Mouse (Mus musculus) embryonic facial prominence, embryonic 11.5 days (tissue): ENCODE data around the gene 1700001C19Rik. TPM values are rescaled to one million over a fixed set of nuclear protein-coding genes. Genes with fewer than 3 reads are reported as not detected.

Source experiments
- ATAC-seq: fragments of 200-750 bp; cut with Nextera tagmentation; replicated peaks from 2 replicates; pipeline ENCODE4 v1.8.0; 2017; ENCODE audit warnings: low read depth; ENCODE audit not compliant: insufficient number of reproducible peaks, low FRiP score, low TSS enrichment
- DNase-seq: peaks from one replicate; pipeline ENCODE4 v3.0.0-alpha.2; 2015; ENCODE audit warnings: low spot score
- H3K27ac ChIP-seq: fragments of 300-500 bp; sonication (generic); replicated peaks from 2 replicates; pipeline ENCODE4 v1.5.1; 2014; ENCODE audit warnings: mild to moderate bottlenecking, low read depth, low read length, control low read depth
- H3K27me3 ChIP-seq: fragments of 300-500 bp; sonication (generic); 2 replicates; pipeline ENCODE4 v1.6.1; 2014; ENCODE audit warnings: mild to moderate bottlenecking, low read length, moderate library complexity, mixed read lengths; ENCODE audit not compliant: control insufficient read depth, insufficient read depth
- H3K36me3 ChIP-seq: fragments of 300-500 bp; sonication (generic); replicated peaks from 2 replicates; pipeline ENCODE4 v1.6.1; 2014; ENCODE audit warnings: low read depth, mild to moderate bottlenecking, low read length, moderate library complexity, mixed read lengths; ENCODE audit not compliant: control insufficient read depth, insufficient read depth
- H3K4me1 ChIP-seq: fragments of 300-500 bp; sonication (generic); 2 replicates; pipeline ENCODE4 v1.6.1; 2014; ENCODE audit warnings: low read length, mixed read lengths; ENCODE audit not compliant: control insufficient read depth, insufficient read depth
- H3K4me2 ChIP-seq: fragments of 300-500 bp; sonication (generic); 2 replicates; pipeline ENCODE4 v1.6.1; 2014; ENCODE audit warnings: low read depth, mild to moderate bottlenecking, control low read depth, low read length, moderate library complexity
- H3K4me3 ChIP-seq: fragments of 300-500 bp; sonication (generic); 2 replicates; pipeline ENCODE4 v1.5.1; 2014; ENCODE audit warnings: low read depth, low read length, control low read depth
- H3K9ac ChIP-seq: fragments of 300-500 bp; sonication (generic); replicated peaks from 2 replicates; pipeline ENCODE4 v1.6.1; 2014; ENCODE audit warnings: mild to moderate bottlenecking, control low read depth, low read length
- H3K9me3 ChIP-seq: fragments of 300-500 bp; sonication (generic); replicated peaks from 2 replicates; pipeline ENCODE4 v1.6.1; 2016; ENCODE audit warnings: mild to moderate bottlenecking, low read length, inconsistent platforms, mixed read lengths; ENCODE audit not compliant: control insufficient read depth
- WGBS: fragments of 180-500 bp; shearing (Covaris S2); extraction: QIAGEN DNeasy Blood & Tissue Kit; methylation state at CpG from one replicate; pipeline ENCODE4 v1.1.7; 2014; 5-methylcytosine and 5-hydroxymethylcytosine counted together
- polyA plus RNA-seq: library from polyadenylated mRNA; unstranded; fragments of >200 nt; fragmentation: Nextera tagmentation; extraction: Ambion mirVana; gene quantifications from 2 replicates; pipeline ENCODE4 v1.2.1, GENCODE M21; 2014

Gene 1700001C19Rik
- polyA plus RNA-seq, 1 experiment from 2014 or later: 0.25 TPM

GRCm38 (mm10) chr17:47394223-47394869 is 42.8 kb downstream of the 1700001C19Rik start:
- Histone ChIP-seq H3K9ac (no peak overlapping the region), H3K36me3 (no peaks in the 10 kb centered on the region), H3K27me3 (peaks cover 13% of the 10 kb centered on the region), H3K9me3 (no peaks in the 10 kb centered on the region), H3K4me2 (peak overlapping the region; percentile 25), H3K4me3 (peak overlapping the region; percentile 8; the same call in 1 of the 2 replicates), H3K4me1 (no peaks in the 10 kb centered on the region), H3K27ac (no peak overlapping the region)
- WGBS: 18% methylated on average over 24 of the region's 24 CpGs
- DNase-seq: no peak
- ATAC-seq: no peak

GRCm38 (mm10) chr17:47386649-47387048 is 50.5 kb downstream of the 1700001C19Rik start:
- Histone ChIP-seq H3K9me3 (no peaks in the 10 kb centered on the region; the same call in 1 of the 2 replicates), H3K4me3 (no peak overlapping the region), H3K4me2 (no peak overlapping the region), H3K36me3 (no peaks in the 10 kb centered on the region), H3K9ac (no peak overlapping the region), H3K27me3 (no peaks in the 10 kb centered on the region), H3K4me1 (no peaks in the 10 kb centered on the region), H3K27ac (no peak overlapping the region)
- DNase-seq (peak; percentile 53), ATAC-seq (no peak)
- WGBS: 58% methylated on average over 4 of the region's 4 CpGs

GRCm38 (mm10) chr17:47385145-47385544 is 52.0 kb downstream of the 1700001C19Rik start, which contains the start of gene Guca1b:
Gene Guca1b (plus strand): TSS chr17:47385393.
- Histone ChIP-seq H3K4me3 (no peak within 1 kb of the TSS), H3K4me2 (no peak within 1 kb of the TSS), H3K36me3 (no peaks in the 10 kb centered on the region), H3K9me3 (no peaks in the 10 kb centered on the region; the same call in 1 of the 2 replicates), H3K27me3 (no peaks in the 10 kb centered on the region), H3K9ac (no peak within 1 kb of the TSS), H3K4me1 (no peaks in the 10 kb centered on the region), H3K27ac (no peak within 1 kb of the TSS)
- 39% methylated on average over 10 of the region's 10 CpGs for WGBS
- DNase-seq: no peak
- ATAC-seq: no peak; the same call in 1 of the 2 replicates

- DNase-seq (no peak), ATAC-seq (no peak)
- H3K9ac ChIP-seq: no peak overlapping the region
- H3K27ac ChIP-seq: no peak overlapping the region
- 93% methylated on average over 3 of the region's 3 CpGs for WGBS
- no peaks in the 10 kb centered on the region; the same call in 1 of the 2 replicates for H3K36me3 ChIP-seq
- H3K4me2 ChIP-seq: no peak overlapping the region
- H3K4me3 ChIP-seq: no peak overlapping the region
- H3K9me3 ChIP-seq: no peaks in the 10 kb centered on the region; the same call in 1 of the 2 replicates
- H3K27me3 ChIP-seq: no peaks in the 10 kb centered on the region
- H3K4me1 ChIP-seq: no peaks in the 10 kb centered on the region
These were observed 53.1 kb downstream of the 1700001C19Rik start for GRCm38 (mm10) chr17:47384064-47384463.

GRCm38 (mm10) chr17:47383266-47383665 is 53.9 kb downstream of the 1700001C19Rik start:
- no peaks in the 10 kb centered on the region; the same call in 1 of the 2 replicates for H3K36me3 ChIP-seq

GRCm38 (mm10) chr17:47381917-47382316 is 55.3 kb downstream of the 1700001C19Rik start:
- DNase-seq: no peak
- Histone ChIP-seq H3K4me2 (no peak overlapping the region), H3K36me3 (no peaks in the 10 kb centered on the region; the same call in 1 of the 2 replicates), H3K27ac (no peak overlapping the region), H3K27me3 (no peaks in the 10 kb centered on the region), H3K9ac (no peak overlapping the region), H3K4me3 (no peak overlapping the region), H3K9me3 (no peaks in the 10 kb centered on the region; the same call in 1 of the 2 replicates), H3K4me1 (no peaks in the 10 kb centered on the region)
- no peak for ATAC-seq
- WGBS: 78% methylated on average over 11 of the region's 11 CpGs

More at GRCm38 (mm10) chr17:47383266-47383665, 53.9 kb downstream of the 1700001C19Rik start:
- Histone ChIP-seq H3K27ac (no peak overlapping the region), H3K4me1 (no peaks in the 10 kb centered on the region), H3K4me2 (no peak overlapping the region), H3K4me3 (no peak overlapping the region), H3K27me3 (no peaks in the 10 kb centered on the region), H3K9ac (no peak overlapping the region), H3K9me3 (no peaks in the 10 kb centered on the region; the same call in 1 of the 2 replicates)
- WGBS: 80% methylated on average over 4 of the region's 4 CpGs
- ATAC-seq: no peak
- no peak for DNase-seq

GRCm38 (mm10) chr17:47378133-47378532 is 59.0 kb downstream of the 1700001C19Rik start:
- H3K27ac ChIP-seq: no peak overlapping the region
- no peak overlapping the region for H3K4me2 ChIP-seq
- DNase-seq (no peak), ATAC-seq (no peak)
- H3K9me3 ChIP-seq: no peaks in the 10 kb centered on the region
- no peaks in the 10 kb centered on the region; the same call in none of the 2 replicates for H3K36me3 ChIP-seq
- H3K27me3 ChIP-seq: no peaks in the 10 kb centered on the region
- no peak overlapping the region for H3K4me3 ChIP-seq
- no peak overlapping the region for H3K9ac ChIP-seq
- H3K4me1 ChIP-seq: no peaks in the 10 kb centered on the region
- 85% methylated on average over 15 of the region's 15 CpGs for WGBS

GRCm38 (mm10) chr17:47376779-47377280 is 60.3 kb downstream of the 1700001C19Rik start:
- no peaks in the 10 kb centered on the region for H3K4me1 ChIP-seq
- ATAC-seq (no peak), DNase-seq (no peak)
- H3K4me3 ChIP-seq: no peak overlapping the region
- H3K9me3 ChIP-seq: no peaks in the 10 kb centered on the region
- no peaks in the 10 kb centered on the region; the same call in none of the 2 replicates for H3K36me3 ChIP-seq
- no peak overlapping the region for H3K4me2 ChIP-seq
- no peaks in the 10 kb centered on the region for H3K27me3 ChIP-seq
- no peak overlapping the region for H3K27ac ChIP-seq
- WGBS: 94% methylated on average over 6 of the region's 6 CpGs
- H3K9ac ChIP-seq: no peak overlapping the region
